Mouse (Mus musculus) right cerebral cortex, postnatal 36 days (tissue): Measurements from ENCODE around the gene Ascl2.

Experiments used
- DNase-seq, 2 experiments: peaks; one replicate each; pipeline ENCODE4 v3.0.0; 2022; ENCODE audit warnings: low spot score in 2 of 2, mixed read lengths in 1 of 2

The Ascl2 gene

DNA sequence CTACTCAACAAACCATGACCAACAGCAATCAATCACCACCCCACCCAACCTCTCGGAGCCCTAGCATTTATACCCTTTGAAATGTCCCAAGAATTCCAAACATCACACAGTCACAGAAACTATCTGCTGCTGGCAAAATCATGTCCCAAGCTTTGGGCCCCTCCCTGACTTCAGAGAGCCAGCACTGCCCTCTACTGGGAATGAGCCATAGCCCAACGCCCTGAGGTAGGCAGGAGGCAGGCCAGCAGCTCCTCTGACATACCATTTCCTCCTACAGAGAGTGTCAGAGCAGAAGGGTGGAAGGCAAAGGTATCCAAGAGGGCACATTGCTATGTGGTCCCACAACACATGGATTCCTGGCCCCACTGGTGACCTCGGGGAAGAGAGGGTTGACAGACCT is 33.6 kb upstream of the Ascl2 start:
- DNase-seq, result no peak

DNA sequence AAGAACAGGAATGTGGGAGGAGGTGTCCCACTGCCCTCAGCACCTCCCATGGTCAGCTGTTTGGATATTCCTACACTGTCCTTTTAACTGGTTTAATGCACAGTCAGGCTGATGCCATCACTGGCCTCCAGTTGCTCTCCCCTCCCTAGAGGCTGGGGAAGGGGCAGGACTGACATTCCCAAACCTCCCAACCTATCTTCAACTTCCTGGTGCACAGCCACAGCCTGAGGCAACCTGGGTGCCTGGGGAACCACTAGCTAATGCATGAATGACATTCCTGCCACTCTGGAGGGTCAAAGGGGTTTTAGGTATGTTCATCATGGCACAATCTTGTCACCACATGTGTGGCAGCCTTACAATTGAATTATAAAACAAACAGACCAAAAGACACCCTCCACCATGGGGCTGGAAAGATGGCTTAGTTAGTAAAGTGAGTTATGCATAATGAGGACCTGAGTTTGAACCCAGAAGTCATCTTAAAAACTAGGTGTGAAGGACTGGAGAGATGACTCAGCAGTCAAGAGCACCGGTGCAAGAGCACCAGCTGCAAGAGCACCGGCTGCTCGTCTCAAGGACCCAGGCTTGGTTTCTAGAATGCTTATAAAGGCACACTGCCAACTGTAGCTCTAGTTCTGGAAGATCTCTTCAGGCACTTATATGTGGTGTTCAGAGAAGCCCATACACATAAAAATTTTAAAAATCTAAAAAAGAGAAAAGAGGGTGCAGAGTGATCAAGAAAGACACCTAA is 28.5 kb upstream of the Ascl2 start:
- no peak for DNase-seq

DNA sequence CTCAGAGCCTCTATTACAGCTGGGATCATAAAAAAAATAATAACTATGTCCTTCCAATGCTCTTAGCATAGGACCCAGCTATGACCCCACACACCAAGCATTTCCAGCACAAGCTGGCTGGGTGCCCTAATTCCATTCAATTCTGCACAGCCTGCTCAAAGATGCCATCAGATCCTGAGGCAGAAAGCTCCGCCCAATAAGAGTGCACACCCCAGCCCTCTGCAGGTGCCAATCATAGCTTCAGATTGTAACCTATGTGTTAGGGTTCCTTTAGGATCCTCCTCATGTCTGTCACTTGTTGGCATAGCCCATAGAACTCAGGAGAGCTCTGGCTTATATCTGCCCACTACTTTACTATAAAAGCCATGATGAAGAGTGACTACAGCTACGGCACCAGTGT is 27.9 kb upstream of the Ascl2 start:
- no peak for DNase-seq

DNA sequence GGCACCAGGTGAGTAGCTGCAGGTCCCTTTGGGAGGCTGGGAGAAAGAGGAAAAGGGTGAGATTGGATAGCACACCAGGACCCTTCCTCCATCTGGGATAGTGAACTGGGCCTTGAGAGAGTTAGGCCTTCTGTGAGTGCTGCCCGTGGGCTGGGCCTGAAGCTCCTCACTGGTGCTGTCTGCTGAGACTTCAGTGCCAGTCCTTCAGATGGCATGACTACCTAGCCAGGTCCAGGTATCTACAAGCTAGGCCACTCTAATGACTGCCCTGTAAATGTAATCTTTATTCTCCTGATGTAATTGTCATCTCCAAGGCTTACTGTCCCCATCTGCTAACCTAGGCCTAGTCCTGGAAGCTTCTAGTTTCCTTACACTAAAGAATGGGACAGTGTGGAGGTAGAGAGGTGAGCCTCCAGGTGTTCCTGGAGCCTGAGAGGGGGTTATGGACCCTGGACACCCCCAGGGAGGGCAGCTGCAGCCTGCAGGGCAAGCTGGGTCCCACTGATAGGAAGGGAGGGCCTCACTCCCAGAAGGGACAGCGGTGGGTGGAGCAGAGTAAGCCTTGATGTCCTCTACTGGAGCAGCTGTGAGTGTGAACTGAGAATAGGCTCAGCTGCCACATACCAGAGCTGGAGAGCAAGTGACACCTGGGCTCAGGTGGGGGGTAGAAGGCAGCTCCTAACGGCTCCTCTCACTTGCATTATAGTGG is 26.7 kb upstream of the Ascl2 start:
- no peak for DNase-seq

DNA sequence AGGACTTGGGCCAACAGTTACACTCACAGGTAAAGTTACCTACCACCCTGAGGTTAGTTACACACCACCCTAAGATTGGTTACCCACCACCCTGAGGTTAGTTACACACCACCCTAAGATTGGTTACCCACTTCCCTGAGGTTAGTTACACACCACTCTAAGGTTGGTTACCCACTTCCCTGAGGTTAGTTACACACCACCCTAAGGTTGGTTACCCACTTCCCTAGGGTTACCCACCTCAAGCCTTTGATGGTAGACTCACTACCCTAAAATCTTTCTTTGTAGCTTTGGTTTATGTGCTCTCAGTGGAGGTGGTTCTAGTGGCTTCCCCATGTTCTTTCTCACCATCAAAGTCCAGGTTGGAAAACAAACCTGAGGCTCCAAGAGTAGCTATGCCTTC is 25.9 kb upstream of the Ascl2 start:
- no peak for DNase-seq

DNA sequence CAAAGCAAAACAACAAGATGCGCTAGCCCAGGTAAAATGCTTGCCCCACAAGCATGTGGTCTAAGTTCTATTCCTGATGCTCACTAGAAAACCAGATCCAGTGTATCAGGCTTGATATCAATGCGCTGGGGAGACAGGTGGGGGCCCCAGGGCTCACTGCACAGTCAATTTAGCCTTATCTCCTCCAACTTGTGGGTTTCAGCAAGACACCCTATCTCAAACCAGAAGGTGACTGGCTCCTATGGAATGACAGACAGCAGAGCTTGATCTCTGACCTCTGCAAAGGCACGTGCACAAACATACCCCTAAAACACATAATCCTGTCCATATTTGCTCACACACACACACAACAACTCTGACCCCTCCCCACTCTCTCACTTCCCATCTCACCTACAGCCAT is 18.7 kb upstream of the Ascl2 start:
- DNase-seq, result no peak

DNA sequence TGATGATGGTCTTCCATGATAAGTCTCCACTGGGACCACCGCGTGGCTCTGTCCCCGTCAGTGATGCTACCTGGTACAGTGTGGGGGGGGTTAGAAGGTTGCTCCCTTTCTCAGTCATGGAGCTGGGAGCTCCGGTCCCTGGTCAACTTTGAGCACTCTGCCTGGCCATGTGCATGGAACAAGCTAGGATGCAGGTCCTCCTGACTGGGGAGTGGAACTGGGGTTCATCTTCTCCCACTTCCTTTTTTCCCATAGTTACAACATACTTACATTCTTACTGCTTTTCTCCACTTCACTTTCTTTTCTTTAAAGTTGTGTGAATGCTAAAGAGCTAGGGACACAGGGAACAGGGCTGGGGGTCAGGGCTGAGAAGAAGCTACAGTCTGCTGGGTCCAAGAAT is 16.1 kb upstream of the Ascl2 start:
- DNase-seq, result no peak

DNA sequence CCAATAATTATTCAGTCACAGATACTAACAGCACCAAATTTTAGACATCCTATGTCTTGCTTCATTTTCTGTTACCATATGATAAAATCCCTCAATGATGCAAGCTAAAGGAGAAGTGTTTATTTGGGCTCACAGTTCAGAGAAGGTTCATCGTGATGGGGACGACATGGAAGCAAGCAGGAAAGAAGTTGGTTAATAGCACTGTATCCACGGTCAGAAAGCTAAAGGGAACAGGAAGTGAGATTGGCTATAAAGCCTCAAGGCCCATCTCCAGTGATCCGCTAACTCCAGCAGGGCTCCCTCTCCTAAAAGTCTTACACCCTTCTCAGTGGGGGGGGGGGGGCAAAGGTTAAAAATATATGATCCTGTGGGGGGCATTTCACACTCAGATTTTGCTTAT is 12.8 kb upstream of the Ascl2 start:
- no peak for DNase-seq

DNA sequence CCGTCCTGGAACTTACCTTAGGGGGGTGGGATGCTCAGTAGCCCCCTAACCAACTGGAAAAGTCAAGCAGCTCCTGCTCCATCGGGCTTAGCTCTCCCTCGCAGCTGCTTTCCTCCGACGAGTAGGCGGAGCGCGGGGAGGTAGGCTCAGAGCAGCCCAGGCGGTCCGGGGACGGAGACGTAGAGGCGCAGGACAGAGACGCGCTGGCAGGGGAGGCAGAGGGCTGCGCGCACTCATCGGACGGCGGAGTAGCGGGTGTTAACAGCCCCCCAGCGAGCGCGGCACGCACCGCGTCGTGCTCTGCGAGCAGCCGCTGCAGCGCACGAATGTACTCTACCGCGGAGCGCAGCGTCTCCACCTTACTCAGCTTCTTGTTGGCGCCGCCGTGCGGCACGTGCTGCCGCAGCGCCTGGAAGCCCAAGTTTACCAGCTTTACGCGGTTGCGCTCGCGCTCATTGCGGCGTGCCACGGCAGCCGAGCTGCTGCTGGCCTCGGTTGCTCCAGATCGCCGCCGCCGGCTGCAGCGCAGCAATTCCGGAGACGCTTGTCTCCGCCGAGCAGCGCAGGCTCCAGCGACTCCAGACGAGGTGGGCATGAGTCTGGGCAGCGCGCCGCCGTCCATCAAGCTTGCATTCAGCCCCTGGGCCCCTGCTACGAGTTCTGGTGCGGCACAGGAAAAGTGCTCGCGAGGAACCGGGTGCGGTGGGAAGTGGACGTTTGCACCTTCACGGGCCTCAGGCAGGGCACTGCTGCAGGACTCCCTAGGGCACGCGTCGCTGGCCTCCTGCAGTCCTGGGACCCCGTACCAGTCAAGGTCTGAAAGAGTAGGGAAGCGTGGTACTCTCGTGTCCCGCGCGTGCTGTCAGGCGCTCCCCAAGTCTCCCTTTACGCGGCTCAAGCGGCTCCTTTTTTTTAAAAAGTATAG is 918 bp downstream of the Ascl2 start:
- peak; percentile 43 to 59 for DNase-seq

DNA sequence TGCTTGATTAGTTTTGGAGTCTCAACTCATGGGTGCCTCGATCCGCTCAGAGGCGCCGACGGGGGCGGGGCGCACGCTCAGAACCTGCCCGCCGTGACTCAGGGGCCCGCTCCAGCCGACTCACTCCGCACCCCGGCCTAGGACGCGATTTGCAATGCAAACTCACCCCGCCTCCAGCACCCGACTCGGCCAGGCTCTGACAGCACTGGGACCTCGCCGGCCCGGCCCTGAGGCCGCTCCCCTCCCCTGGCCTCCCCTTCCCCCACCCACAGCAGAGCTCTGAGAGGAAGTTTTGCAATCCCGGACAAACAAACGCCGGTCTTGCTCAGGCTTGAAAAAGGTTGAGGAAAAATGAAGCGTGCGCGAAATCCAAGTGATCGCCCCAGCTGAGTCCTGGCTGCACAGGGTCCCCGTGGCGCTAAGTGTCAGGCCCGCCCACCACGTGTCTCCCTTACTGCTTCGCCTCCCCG is 1.6 kb downstream of the Ascl2 start:
- DNase-seq, result no peak

DNA sequence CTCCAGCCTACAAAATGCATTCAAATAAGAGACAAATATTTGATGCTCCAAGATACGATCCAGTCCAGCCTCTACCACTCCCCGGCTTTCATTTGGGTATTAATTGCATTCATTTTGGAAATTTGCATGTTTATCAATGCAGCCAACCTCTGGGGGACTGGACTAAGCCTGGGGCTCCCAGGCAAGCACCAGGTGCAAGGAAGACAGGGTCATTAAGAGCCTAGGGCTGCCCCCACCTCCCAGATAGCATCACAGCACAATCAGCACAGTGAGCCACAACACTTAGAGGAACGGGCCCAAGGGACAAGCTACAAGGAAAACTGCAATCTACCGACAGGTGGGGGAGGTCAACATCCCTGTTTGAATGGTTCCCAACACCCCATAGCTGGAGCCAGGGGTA is 9.3 kb downstream of the Ascl2 start:
- no peak for DNase-seq

DNA sequence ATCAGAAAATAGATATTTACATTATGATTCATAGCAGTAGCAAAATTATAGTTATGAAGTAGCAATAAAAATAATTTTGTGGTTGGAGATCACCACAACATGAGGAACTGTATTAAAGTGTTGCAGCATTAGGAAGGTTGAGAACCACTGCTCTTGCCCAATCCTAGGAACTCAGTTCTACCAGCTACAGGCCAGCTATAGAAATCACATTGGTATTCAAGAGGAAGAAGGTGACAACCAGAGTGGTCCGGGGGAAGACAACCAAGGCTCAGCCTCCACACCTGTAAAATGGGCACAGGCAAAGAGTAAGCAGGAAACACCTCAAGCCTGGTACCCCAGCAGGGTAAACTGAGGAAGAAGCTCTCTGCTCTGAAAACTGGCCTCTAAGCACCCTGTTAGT is 10.2 kb downstream of the Ascl2 start:
- DNase-seq, result no peak

DNA sequence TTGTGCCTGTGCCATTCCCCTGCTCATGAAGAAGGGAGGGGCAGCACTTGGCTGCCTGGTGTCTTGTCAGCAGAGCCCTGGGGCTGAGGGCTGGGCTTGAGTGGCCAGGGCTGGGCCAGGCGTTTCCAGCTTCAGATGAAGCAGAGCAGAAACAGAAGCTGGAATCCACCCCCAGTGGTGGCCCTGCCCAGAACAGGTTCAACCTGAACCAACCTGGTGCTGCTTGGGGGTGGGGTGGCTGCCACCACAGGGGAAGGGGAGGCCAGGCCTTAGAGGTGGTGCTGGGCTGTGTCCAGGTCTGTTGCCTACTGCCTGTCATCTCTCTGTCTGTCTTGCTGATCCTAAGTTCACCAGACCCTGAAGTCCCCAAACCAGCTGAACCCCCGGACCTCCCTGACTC is 13.0 kb downstream of the Ascl2 start:
- no peak for DNase-seq

DNA sequence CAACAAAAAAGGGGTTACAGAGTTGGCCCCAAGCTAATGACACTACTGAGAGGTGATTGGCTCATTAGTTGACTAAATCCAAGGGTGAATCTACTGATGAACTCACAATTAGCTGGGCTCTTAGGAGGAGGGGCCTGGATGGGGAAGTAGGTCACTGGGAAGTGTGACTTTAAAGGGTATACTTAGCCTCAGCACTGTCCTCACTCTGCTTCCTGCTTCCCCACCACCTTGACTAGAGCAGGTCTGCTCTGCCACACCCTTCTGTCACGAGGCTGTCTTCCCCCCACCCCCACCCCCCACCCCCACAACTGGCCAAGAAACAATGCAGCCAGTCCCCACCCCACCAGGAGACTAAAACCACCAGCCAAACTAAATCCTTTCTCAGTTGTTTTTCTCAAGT is 19.5 kb downstream of the Ascl2 start:
- DNase-seq, result no peak

DNA sequence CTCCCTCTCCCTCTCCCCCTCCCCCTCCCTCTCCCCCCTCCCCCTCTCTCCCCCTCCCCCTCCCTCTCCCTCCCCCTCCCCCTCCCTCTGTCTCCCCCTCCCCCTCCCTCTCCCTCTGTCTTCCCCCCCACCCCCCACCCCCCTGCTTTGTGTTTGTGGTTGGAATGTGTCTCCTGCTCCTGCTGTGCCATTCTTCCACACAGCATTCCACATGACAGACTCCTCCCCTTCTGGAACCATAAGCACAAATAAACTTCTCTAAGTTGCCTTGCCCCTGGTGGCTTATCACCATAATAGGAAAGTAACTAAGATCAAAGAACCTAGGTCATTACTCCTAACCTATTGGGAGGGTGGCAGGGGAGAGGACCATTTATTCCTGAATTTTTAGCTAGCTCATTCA is 31.4 kb downstream of the Ascl2 start:
- DNase-seq, result no peak

DNA sequence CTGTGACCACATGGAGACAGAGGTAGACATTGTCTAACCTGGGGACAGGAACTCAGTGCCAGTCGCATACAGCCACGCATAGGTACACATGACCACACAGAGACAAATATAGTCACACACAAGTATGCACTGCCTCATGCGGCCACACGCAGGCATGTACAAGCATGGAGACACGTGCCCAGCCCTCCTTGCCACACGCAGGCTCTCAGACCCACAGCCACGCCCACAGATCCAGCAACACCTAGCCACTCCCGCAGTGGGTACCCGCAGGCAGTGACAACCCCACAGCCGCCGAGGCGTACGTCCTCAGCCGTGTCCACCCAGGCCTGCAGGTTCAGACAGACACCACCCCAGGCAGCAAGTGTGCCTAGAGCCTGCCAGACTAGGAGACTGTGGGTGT is 33.4 kb downstream of the Ascl2 start:
- no peak for DNase-seq

DNA sequence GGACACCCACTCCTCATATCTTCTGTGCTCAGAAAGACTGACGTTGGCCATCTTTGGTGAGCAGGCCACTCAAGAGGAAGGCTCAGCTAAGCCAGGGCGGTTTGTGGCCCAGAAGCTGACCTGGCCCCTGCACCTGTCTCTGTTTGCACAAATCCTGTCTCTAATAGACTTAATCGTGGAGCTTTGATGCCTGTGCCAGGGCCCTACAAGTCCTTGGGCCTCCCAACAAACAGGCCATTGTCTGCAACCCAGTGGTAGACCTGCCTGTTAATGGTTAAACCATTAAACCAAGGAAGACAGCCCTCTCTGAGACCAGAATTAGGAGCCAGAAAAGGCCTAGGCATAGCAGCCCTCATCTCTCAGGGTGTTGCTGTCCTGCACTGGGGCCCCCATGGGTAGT is 36.6 kb downstream of the Ascl2 start:
- DNase-seq, result no peak

DNA sequence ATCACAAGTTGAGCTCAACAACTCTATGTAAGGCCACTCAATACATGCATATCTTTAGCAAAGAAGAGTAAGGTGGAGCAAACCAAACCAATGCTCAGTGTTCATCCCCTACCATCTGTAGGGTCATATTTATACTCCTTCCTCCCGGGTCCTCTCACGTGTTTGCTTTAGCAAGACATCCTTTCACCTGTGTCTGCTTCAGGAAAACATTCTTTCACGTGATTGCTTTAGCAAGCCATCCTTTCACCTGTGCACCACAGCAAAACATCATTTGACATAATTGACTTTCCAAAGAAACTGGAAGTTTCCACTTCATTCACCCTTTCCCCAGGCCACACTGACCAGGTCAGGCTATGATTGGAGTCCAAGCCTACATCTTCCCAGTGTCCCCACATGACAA is 38.0 kb downstream of the Ascl2 start, which contains the start of gene Th:
TSS of gene Th (minus strand) at position 101 of the 400 bp plus-strand sequence.
- DNase-seq, result no peak

DNA sequence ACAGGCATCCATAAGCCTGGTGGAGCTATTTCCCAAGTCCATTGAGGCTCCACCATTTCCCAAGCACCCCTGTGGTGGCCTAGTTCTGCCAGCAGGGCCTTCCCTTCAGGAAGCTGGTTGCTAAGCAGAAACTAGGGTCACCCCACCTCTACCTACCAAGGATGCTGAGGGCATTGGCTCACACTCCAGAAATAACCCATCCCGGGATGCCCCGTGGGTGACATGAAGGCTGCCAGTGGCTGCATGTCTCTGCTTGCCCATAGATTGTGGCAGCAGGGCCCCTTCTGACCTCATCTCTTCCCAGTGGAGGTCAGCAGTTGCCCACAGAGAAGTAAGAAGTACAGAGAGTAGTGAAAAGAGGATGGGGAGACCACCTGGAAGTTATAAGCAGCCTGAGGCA is 39.5 kb downstream of the Ascl2 start:
- DNase-seq, result no peak

DNA sequence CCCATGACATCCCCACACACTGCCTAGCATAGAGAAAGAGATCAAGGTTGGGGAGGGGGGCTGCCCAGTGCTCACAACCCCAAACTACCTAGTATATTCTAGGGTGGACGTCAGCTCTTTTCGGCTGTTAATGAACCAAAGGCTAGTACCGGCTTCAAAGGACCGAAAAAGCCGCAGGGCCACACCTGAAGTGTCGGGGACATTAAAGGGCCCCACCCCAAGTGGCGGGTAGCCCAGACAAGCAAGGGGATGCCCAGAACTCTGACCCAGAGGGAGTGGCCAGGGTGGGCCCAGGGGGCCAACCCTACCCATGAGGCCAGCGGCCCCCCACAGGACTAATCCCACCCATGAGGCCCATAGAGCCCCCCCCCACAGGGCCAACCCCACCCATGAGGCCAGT is 41.8 kb downstream of the Ascl2 start:
- DNase-seq, result no peak

DNA sequence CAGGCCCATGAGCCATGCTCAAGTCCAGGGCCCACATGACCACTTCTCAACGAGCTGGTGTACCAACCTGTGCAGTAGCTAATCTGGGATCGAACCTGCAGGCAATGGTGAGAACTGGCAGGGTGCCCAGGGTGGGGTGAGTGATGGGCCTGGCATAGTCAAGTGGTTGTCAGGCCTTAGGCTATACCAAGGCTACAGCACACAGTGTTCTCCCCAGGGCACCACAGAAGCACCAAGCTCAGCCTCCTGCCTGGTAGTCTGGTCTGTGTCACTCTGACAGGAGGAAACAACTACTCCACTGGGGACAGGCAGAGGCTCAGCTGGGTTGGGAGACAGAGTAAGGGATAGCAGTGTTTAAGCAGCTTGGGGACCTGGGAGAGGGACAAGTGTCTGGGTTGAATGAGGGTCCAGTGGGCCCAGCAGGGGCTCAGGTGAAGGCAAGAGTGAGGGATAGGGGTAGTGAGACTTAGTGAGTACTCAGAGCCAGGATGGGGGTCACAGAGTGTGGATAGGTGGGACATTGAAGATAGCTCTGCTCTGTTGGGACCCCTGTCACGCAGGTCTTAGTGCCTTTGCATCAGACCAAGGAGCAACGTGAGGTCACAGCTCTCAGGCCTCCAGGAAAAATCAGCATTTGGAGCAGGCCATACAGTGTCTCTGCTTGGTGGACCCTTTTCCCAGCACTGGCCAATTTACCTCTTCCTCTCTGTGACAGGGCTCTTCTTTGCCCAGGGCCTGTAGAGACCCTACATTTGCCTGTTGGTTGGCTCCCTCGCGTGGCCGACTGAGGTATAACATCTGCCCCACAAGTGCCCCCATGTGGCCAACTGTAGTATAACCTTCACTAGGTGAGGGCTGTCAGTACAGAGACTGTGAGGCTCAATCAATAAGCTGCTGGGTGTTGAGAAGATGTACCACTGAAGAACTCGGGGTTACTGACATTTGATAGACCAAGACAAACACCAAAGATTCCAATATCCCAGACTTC is 50.1 kb downstream of the Ascl2 start:
- peak; percentile 42 to 59 for DNase-seq
